Mouse (Mus musculus) splenic B cell, adult 2 months (primary cell): ENCODE measurements around the gene Calcrl.

ENCODE experiments used
- DNase-seq: peaks from one replicate; pipeline ENCODE4 v3.0.0-alpha.2; 2011; ENCODE audit warnings: low read depth, low spot score
- H3K27me3 ChIP-seq: 2 replicates; pipeline ENCODE4 v1.6.1; 2012; ENCODE audit warnings: mild to moderate bottlenecking, low read length, moderate library complexity, mixed read lengths; ENCODE audit not compliant: control insufficient read depth, poor library complexity, insufficient read depth, severe bottlenecking
- H3K36me3 ChIP-seq: 2 replicates; pipeline ENCODE4 v1.6.1; 2012; ENCODE audit warnings: mild to moderate bottlenecking, low read length, moderate library complexity, mixed read lengths; ENCODE audit not compliant: control insufficient read depth, poor library complexity, insufficient read depth, severe bottlenecking

The Calcrl gene

DNA sequence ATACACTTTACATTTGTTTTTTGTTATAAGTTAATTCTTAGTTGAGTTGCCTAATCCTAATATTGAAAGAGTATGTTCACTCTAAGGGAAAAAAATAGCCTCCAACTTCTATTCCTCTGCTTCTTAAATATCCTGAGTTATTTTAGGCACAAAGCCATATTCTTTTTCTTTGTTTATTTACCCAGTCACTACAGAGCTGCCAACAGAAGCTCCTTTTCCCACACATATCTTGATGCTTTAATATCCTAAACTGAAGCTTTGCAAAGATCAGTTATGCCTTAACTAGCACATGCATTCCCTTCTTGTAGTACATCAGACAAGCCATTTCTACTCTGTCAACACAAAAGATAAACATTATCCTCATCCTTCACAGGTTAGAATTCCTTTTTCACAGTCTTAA, 42.7 kb downstream of the Calcrl start:
- H3K36me3 ChIP-seq, result no peaks in the 10 kb centered on the region
- DNase-seq, result no peak
- no peaks in the 10 kb centered on the region for H3K27me3 ChIP-seq

DNA sequence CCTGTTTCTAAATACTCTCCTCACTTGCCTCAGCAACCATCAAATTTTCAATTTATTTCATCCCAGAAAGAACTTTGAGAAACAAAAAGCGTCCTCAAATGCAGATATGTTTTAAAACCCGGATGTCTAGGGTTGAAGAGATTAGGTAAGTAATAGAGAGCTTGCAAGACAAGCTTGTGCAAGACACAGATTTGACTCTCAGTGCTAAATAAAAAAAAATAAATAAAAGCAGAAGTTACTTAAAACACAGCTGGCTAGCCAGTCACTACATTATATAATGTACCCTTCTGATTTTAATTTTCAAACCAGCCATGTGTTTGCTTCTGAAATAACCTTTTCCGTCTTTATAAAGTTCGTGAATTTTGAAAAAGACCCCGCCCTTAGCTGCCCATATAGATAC, 43.2 kb downstream of the Calcrl start:
- DNase-seq, result no peak
- H3K36me3 ChIP-seq, result no peaks in the 10 kb centered on the region
- H3K27me3 ChIP-seq, result no peaks in the 10 kb centered on the region

DNA sequence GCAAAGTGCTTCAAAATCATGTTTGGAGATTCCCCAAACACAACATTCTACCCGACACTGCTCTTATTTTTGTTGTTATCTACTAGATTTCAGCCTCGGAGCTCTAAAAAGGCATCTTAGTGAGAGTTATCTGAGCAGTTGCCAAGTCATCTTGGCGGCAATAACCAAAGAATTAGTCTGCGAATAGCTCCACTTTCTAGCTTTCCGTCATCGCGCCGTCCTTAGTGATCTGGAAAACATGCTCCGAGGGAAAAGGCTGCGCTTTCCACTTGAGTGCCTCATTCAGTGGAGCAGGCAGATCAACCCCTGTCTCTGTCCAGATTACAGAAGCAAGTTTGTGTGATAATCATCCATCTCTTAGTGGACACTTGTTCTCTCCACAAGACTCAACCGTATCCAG, 44.4 kb downstream of the Calcrl start:
- Histone ChIP-seq H3K36me3 (no peaks in the 10 kb centered on the region), H3K27me3 (no peaks in the 10 kb centered on the region)
- no peak for DNase-seq

DNA sequence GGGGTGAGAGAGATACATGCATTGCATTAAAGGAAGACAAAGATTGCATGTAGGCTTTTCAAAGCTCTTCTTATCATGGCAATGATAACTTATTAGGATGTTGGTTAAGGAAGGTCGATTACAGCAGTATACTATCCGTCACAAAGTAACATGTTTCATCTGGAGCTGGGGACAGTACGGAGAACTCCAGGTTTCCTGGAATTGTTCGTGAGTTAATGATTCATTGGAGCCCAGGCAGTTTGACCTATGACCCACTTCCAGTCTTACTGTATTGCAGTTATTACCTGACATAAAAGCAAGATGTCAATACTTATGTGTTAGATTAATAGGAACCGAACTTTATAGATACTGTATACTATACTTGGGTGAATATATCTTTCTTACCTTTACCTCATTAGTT, 46.5 kb downstream of the Calcrl start:
- DNase-seq, result no peak
- Histone ChIP-seq H3K36me3 (peaks cover 2% of the 10 kb centered on the region; the same call in 1 of the 2 replicates), H3K27me3 (no peaks in the 10 kb centered on the region)

DNA sequence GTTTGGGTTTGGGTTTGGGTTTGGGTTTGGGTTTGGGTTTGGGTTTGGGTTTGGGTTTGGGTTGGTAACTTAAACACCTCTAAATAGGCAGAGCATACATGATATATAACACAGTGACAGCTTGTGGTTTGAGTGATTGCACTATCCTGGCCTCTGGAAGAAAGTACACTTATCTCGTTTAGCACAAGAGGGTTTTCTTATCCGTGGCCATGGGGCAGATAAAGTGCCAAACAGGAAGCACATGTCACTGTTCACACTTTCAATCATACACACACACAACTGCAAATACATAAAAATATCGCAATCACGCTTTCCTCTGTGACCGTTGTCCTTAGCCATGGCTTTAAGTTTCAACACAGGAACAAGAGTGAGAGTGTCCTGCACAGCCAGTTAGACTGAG, 56.0 kb downstream of the Calcrl start:
- H3K27me3 ChIP-seq, result no peaks in the 10 kb centered on the region
- no peak for DNase-seq
- H3K36me3 ChIP-seq, result peaks cover under 1% of the 10 kb centered on the region; the same call in 1 of the 2 replicates

DNA sequence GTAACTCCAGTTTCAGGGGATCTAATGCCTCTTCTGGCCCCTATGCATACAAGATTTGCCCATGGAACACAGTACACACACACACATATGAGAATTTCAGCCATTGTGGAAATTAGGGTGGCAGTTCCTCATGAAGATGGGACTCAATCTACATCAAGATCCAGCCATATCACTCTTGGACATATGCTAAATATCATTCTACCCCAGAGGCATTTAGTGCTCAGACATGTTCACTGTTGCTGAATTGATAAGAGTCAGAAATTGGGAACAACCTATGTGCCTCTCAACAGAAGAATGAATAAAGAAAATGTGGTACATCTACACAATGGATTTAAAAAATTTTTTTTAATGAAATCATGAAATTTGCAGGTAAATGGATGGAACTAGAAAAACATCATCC, 58.5 kb downstream of the Calcrl start:
- Histone ChIP-seq H3K27me3 (no peaks in the 10 kb centered on the region), H3K36me3 (0 out of 2 replicates have a peak, but pooled peaks cover 2% of the 10 kb centered on the region)
- no peak for DNase-seq

DNA sequence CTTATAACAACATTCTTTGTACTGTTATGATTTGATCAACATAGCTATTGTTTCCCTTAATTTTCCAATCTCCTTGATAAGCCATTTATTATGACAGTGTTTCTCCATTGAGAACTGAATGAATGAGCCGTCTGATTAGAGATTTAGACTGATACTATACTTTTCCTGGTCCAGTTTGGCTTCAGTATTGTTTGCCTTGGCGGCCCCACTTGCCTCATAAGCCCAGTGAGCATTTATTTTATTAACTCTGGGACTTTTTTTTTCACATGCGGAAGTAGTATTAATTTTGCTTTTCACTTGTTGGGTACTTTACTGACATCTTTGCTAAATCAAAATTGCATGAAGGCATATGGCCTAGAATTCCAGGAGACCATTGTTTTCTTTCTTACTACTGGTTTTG, 59.9 kb downstream of the Calcrl start:
- 0 out of 2 replicates have a peak, but pooled peaks cover 2% of the 10 kb centered on the region for H3K36me3 ChIP-seq
- no peaks in the 10 kb centered on the region for H3K27me3 ChIP-seq
- DNase-seq, result no peak

DNA sequence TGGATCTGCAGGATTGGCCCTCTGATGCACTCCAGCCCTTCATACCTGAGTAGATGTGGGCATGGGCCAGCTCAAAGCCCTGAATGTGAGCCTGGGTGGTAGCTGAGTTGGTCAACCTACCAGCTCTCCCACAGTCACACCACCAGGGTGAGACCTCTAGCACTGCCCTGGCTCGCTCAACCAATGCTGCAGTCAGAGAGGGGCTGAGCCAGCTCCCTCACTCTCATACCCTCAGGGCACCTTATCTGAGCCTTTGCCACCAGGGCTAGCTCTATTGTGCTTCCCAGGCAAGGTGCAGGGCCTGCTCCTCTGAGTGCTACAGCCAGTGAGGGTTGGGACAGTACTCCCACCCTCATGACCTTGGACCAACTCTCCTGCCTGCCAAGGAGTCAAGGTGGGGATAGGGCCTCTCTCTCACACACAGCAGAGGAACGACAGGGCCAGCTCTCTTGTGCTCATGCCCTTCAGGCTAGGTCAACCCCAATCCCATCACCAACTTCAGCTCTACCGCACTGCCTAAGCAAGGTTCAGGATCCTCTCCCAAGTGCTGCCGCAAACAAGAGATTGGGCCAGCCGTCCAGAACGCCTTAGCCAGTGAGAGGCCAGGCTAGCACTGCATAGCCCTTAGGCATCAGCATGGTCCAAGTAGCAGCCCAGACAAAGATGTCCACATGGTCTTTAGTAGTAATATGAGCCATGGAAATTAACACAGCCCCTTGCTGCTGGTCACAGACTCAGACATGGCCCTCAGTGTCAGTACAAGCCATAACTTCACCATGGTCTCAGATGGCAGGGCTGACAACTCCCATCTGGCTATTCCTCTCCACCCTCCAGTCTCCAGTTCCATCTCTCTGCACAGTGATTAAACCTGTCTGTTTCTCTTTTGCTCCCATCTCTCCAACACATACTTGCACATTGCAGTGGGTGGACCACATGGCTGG, 62.2 kb downstream of the Calcrl start:
- no peaks in the 10 kb centered on the region for H3K27me3 ChIP-seq
- no peak for DNase-seq
- 0 out of 2 replicates have a peak, but pooled peaks cover 2% of the 10 kb centered on the region for H3K36me3 ChIP-seq

DNA sequence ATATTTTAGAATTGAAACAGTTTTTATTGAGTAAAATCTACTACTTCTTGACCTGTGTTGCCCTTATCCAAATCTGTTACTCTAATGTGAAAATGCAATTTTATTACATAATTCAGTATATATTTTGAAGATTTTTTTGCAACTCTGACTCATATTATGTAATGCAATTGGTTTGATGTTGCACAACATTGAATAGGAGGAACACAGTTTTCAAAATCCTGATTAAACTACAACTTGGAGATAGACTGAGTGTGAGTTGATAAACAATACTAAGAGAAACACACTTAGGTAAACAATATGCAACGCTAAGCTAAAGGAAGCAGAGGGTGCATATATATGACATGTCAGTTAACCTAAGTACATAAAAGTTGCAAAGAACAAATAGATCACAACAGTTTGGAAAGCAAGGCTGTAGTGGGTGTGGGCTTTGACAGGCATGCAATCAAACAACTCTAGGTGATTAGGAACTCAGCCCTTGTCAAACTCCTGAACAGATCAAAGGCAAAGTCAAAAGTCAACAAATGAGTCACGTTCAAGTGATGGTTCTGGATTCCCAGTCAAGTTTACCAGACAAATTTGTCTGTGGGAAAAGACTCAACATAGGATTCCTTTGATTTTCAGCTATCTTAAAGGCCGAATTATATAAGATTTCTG, 66.4 kb downstream of the Calcrl start:
- Histone ChIP-seq H3K36me3 (0 out of 2 replicates have a peak, but pooled peaks cover 2% of the 10 kb centered on the region), H3K27me3 (no peaks in the 10 kb centered on the region)
- DNase-seq, result no peak

DNA sequence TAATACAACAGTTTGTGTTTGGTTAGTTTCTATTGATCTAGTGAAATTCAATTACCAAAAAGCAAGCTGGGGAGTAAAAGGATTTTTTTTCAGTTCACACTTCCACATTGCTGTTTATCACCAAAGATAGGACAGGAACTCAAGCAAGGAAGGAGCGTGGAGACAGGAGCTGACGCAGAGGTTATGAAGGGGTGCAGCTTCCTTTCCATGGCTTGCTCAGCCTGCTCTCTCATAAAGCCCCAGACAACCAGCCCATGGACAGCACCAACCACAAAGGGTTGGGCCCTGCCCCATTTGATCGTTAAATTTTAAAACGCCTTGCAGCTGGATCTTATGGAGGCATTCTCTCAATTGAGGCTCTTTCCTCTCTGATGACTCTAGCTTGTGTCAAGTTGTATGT, 69.9 kb downstream of the Calcrl start:
- Histone ChIP-seq H3K27me3 (no peaks in the 10 kb centered on the region), H3K36me3 (no peaks in the 10 kb centered on the region)
- no peak for DNase-seq

DNA sequence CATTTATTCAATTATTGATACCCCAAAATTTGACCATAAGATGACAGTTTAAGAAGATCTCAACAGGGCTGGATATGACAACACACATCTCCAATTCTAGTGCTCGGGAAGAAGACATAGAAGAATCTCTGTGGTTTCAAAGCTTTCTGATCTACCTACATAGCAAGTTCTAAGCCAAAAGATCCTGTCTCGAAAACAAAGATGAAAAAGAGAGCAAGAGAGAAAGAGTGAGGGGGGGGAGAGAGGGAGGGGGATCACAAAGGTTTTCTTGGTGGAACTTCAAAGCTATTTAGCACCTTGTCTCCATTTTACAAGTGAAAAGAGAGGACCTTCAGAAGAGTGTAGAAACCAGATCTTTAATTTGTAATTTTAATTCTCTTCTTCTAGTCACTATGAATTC, 77.8 kb downstream of the Calcrl start:
- DNase-seq, result no peak
- Histone ChIP-seq H3K27me3 (no peaks in the 10 kb centered on the region), H3K36me3 (peaks cover 7% of the 10 kb centered on the region; the same call in 1 of the 2 replicates)

DNA sequence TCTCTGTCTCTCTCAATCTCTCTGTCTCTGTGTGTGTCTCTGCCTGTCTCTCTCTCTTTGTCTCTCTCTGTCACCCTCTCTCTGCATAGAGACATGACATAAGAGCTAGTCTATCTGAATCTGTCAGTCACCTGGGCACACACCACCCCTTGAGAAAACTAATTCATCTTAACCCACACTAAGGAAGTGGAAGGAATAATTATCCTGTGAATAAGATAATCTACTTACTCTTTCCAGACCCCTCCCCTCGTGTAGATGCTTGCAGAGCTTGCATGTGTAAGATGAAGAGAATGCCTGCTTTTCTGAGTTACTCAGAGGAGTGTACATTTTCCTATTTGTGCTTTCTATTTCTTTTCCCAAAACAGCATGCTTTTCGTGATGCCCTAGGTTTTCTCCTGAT, 81.5 kb downstream of the Calcrl start:
- no peaks in the 10 kb centered on the region for H3K27me3 ChIP-seq
- no peak for DNase-seq

DNA sequence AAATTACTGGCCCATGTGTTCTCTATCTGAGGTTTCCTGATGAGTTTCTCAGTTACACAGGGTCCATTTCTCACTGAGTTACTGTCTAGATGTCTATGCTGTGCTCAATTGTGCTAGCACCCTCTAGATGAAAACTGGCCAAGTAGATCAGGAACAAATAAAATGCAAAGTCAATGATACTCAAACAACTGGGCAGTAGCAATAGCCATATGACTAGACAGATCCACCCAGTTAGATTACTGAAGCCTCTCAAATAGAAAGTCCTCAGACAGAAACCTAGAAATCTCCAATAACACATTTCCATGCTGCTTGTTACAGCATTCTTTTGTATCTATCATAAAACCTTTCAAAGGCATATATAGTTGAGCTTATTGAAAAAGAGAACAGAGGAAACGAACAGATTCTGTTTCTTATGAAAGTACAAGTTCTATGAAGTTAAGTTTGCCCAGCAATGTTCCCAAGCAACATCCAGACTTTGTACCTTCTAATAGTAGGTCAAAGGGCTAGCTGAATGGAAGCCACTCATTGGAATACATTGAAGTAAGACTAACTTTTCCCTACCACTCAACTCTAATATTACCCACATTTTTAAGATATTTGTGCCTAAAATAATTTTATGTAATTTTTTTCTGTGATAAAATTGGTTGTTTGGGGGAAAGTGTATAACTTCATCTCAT, 87.3 kb downstream of the Calcrl start:
- no peak for DNase-seq
- H3K27me3 ChIP-seq, result no peaks in the 10 kb centered on the region
- peaks cover 2% of the 10 kb centered on the region; the same call in 1 of the 2 replicates for H3K36me3 ChIP-seq

More for the DNA sequence above, 81.5 kb downstream of the Calcrl start:
- H3K36me3 ChIP-seq, result peaks cover 7% of the 10 kb centered on the region; the same call in 1 of the 2 replicates

DNA sequence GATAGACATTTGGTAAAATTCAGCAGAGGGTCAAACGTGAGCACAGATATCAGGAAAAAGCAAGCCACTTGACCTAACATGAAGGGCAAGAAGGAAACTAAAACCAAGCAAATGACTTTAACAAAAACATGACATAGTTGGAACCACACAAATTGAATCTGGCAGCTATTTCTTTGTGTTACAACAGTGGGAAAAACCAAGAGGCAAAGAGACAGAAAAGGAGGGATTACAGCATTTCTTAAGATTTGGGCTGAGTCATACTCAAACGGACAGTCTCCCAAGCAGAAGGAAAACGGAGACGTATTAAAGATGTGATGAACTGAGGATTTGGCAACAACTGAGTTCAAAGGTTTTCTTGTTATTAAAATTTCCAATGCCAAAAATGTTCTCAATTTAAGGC, 88.9 kb downstream of the Calcrl start:
- no peaks in the 10 kb centered on the region for H3K27me3 ChIP-seq
- H3K36me3 ChIP-seq, result no peaks in the 10 kb centered on the region
- no peak for DNase-seq
